Mouse (Mus musculus) liver, embryonic 15.5 days (tissue): ENCODE measurements around the gene Pfkfb2. TPM values are rescaled to one million over a fixed set of nuclear protein-coding genes. Genes with fewer than 3 reads are reported as not detected.

Experiments
- ATAC-seq: fragments of 200-750 bp; cut with Nextera tagmentation; 2 replicates; pipeline ENCODE4 v1.8.0; 2017; ENCODE audit warnings: moderate number of reproducible peaks, mild to moderate bottlenecking, moderate library complexity; ENCODE audit not compliant: insufficient read depth
- H3K27ac ChIP-seq: fragments of 300-500 bp; sonication (generic); replicated peaks from 2 replicates; pipeline ENCODE4 v1.5.1; 2015; ENCODE audit warnings: mild to moderate bottlenecking, inconsistent platforms
- H3K27me3 ChIP-seq: fragments of 300-500 bp; sonication (generic); 2 replicates; pipeline ENCODE4 v1.6.1; 2015; ENCODE audit warnings: mild to moderate bottlenecking, inconsistent platforms
- H3K36me3 ChIP-seq: fragments of 300-500 bp; sonication (generic); replicated peaks from 2 replicates; pipeline ENCODE4 v1.6.1; 2015; ENCODE audit warnings: moderate library complexity, mild to moderate bottlenecking, inconsistent platforms
- H3K4me1 ChIP-seq: fragments of 300-500 bp; sonication (generic); replicated peaks from 2 replicates; pipeline ENCODE4 v1.6.1; 2015; ENCODE audit warnings: inconsistent platforms
- H3K4me2 ChIP-seq: fragments of 300-500 bp; sonication (generic); 2 replicates; pipeline ENCODE4 v1.6.1; 2015; ENCODE audit warnings: moderate library complexity, mild to moderate bottlenecking, inconsistent platforms
- H3K4me3 ChIP-seq: fragments of 300-500 bp; sonication (generic); replicated peaks from 2 replicates; pipeline ENCODE4 v1.5.1; 2015; ENCODE audit warnings: mild to moderate bottlenecking, inconsistent platforms
- H3K9ac ChIP-seq: fragments of 300-500 bp; sonication (generic); 2 replicates; pipeline ENCODE4 v1.6.1; 2015; ENCODE audit warnings: moderate library complexity, mild to moderate bottlenecking, inconsistent platforms
- H3K9me3 ChIP-seq: fragments of 300-500 bp; sonication (generic); replicated peaks from 2 replicates; pipeline ENCODE4 v1.6.1; 2016; ENCODE audit warnings: inconsistent platforms
- WGBS: fragments of 180-500 bp; shearing (Covaris S2); methylation state at CpG from one replicate; pipeline ENCODE4 v1.1.7; 2015; ENCODE audit warnings: mixed read lengths; ENCODE audit not compliant: insufficient replicate concordance; 5-methylcytosine and 5-hydroxymethylcytosine counted together
- polyA plus RNA-seq: library from polyadenylated mRNA; unstranded; fragments of >200 nt; fragmentation: Nextera tagmentation; extraction: Ambion mirVana; gene quantifications from 2 replicates; pipeline ENCODE4 v1.2.1, GENCODE M21; 2015

The Pfkfb2 gene
- polyA plus RNA-seq, 1 experiment from 2014 or later, result 5.2 TPM

DNA sequence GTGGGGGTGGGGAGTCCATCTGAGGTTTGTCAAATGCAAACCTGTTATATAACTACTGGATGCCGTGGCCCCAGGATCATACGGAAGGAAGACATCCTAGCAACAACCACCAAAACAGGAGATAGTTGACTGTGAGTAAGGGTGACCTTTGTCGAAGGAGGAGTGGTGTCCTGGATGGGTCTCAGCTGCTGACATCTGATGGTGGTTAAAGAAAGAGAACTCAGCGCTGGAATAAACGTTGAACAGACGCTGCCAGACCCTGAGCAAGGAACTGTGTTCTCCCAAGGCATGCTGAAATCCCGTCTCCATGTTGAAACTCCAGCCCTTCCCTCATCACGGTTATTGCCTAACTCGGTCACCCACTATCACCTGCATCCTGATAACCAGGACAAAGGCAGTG lies 30.6 kb upstream of the Pfkfb2 start:
- H3K9ac ChIP-seq, result no peak overlapping the region
- ATAC-seq, result no peak
- WGBS, result 59% methylated on average over 9 of the region's 9 CpGs
- H3K27ac ChIP-seq, result no peak overlapping the region
- H3K4me1 ChIP-seq, result peaks cover 16% of the 10 kb centered on the region
- no peaks in the 10 kb centered on the region for H3K9me3 ChIP-seq
- H3K4me3 ChIP-seq, result no peak overlapping the region
- no peaks in the 10 kb centered on the region for H3K27me3 ChIP-seq
- no peak overlapping the region for H3K4me2 ChIP-seq
- no peaks in the 10 kb centered on the region for H3K36me3 ChIP-seq

DNA sequence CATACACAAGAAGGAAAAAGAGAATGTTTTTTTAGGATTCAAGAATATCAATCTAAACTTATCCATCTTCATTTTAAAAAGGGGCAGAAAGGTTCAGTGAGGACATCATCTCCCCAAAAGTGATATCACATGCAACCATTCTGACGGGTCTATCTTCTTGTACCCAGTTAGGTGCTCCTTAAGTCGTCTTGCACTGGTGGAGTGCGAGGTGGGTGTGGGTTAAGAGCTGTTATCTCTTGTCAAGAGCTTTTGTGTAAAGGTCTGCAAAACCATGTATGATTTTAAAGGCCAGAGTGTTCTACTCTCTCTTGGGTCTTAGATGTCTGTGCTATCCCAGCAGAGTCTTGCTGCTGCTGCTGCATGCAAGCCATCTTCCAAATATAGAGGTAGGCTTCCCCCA lies 17.8 kb upstream of the Pfkfb2 start:
- Histone ChIP-seq H3K4me2 (no peak overlapping the region), H3K36me3 (peaks cover 17% of the 10 kb centered on the region), H3K4me1 (peaks cover 59% of the 10 kb centered on the region), H3K9ac (no peak overlapping the region), H3K27me3 (no peaks in the 10 kb centered on the region), H3K4me3 (no peak overlapping the region), H3K9me3 (no peaks in the 10 kb centered on the region), H3K27ac (peak overlapping the region; percentile 53)
- no peak for ATAC-seq
- WGBS, result 21% methylated on average over 3 of the region's 3 CpGs

DNA sequence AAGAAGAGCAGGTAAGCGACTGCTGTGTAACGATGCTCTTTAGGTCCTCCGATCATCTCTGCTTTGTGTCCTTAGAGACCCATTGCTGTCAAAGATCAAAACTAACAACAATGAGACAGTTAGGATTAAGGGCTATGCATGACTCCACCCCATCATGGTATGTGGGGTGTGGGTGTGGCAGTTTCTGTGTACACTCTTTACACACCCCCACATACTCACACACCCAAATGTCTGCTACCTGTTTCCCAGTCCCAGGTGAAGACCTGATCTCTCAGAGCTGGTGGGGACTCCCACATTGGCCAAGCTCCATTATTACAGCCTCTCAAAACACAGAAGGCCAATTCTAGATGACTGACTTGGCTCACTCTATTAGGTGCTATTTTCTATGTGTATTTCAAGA lies 16.5 kb upstream of the Pfkfb2 start:
- H3K4me1 ChIP-seq, result peaks cover 68% of the 10 kb centered on the region
- peak overlapping the region; percentile 99 for H3K27ac ChIP-seq
- ATAC-seq, result no peak
- H3K9me3 ChIP-seq, result no peaks in the 10 kb centered on the region
- WGBS, result 89% methylated on average over 3 of the region's 3 CpGs
- no peak overlapping the region for H3K9ac ChIP-seq
- H3K36me3 ChIP-seq, result peaks cover 17% of the 10 kb centered on the region
- H3K4me3 ChIP-seq, result no peak overlapping the region
- no peaks in the 10 kb centered on the region for H3K27me3 ChIP-seq
- H3K4me2 ChIP-seq, result 0 out of 2 replicates have a peak overlapping the region, but pooled peaks have one; percentile 6

- H3K27me3 ChIP-seq, result no peaks in the 10 kb centered on the region
- no peak overlapping the region for H3K9ac ChIP-seq
- H3K4me2 ChIP-seq, result peak overlapping the region; percentile 43; the same call in 1 of the 2 replicates
- no peak for ATAC-seq
- H3K4me3 ChIP-seq, result no peak overlapping the region
- peaks cover 75% of the 10 kb centered on the region for H3K4me1 ChIP-seq
- peak overlapping the region; percentile 99 for H3K27ac ChIP-seq
- H3K36me3 ChIP-seq, result peaks cover 17% of the 10 kb centered on the region
- H3K9me3 ChIP-seq, result no peaks in the 10 kb centered on the region
- WGBS, result 76% methylated on average over 5 of the region's 5 CpGs
Measured at GRCm38 (mm10) chr1:130744961-130745360, 15.9 kb upstream of the Pfkfb2 start.

DNA sequence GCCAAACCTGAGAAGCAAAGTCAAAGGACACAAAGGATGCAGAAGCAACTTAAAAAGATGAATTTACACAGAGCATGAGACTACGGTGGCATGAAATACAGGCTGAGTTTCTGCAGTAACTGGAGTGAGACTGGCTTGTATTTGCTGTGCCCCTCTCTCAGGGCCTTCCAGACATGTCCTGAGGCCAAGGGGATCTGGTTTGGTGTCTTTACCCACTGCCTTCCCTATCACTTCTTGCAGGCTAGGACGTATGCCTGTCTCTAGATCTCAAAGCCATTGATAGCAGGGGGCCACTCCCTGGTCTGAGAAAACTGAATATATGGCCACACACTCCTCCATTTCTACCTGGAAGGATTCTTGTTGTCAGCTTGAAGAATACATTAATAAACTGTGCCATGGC lies 15.2 kb upstream of the Pfkfb2 start:
- Histone ChIP-seq H3K27ac (peak overlapping the region; percentile 99), H3K27me3 (no peaks in the 10 kb centered on the region), H3K36me3 (peaks cover 17% of the 10 kb centered on the region), H3K4me3 (peak overlapping the region; percentile 6), H3K9ac (peak overlapping the region; percentile 41), H3K4me2 (peak overlapping the region; percentile 43), H3K9me3 (no peaks in the 10 kb centered on the region), H3K4me1 (peaks cover 82% of the 10 kb centered on the region)
- peak; percentile 33 for ATAC-seq
- 27% methylated on average over 2 of the region's 2 CpGs for whole genome bisulfite sequencing

- Histone ChIP-seq H3K27me3 (no peaks in the 10 kb centered on the region), H3K36me3 (peaks cover 17% of the 10 kb centered on the region), H3K9me3 (no peaks in the 10 kb centered on the region), H3K4me2 (peak overlapping the region; percentile 43), H3K4me1 (peaks cover 86% of the 10 kb centered on the region), H3K4me3 (no peak overlapping the region), H3K9ac (peak overlapping the region; percentile 41), H3K27ac (peak overlapping the region; percentile 99)
- no peak for ATAC-seq
- WGBS, result 38% methylated on average over 1 of the region's 1 CpGs
Measured at GRCm38 (mm10) chr1:130743775-130744174, 14.7 kb upstream of the Pfkfb2 start.

- no peak for ATAC-seq
- peak overlapping the region; percentile 58 for H3K9ac ChIP-seq
- 72% methylated on average over 7 of the region's 7 CpGs for WGBS
- H3K4me3 ChIP-seq, result no peak overlapping the region
- H3K27me3 ChIP-seq, result no peaks in the 10 kb centered on the region
- peak overlapping the region; percentile 99 for H3K27ac ChIP-seq
- H3K36me3 ChIP-seq, result peaks cover 30% of the 10 kb centered on the region
- H3K4me1 ChIP-seq, result peaks cover 97% of the 10 kb centered on the region
- H3K9me3 ChIP-seq, result no peaks in the 10 kb centered on the region
- H3K4me2 ChIP-seq, result peak overlapping the region; percentile 79
Measured at GRCm38 (mm10) chr1:130742201-130742600, 13.1 kb upstream of the Pfkfb2 start.

DNA sequence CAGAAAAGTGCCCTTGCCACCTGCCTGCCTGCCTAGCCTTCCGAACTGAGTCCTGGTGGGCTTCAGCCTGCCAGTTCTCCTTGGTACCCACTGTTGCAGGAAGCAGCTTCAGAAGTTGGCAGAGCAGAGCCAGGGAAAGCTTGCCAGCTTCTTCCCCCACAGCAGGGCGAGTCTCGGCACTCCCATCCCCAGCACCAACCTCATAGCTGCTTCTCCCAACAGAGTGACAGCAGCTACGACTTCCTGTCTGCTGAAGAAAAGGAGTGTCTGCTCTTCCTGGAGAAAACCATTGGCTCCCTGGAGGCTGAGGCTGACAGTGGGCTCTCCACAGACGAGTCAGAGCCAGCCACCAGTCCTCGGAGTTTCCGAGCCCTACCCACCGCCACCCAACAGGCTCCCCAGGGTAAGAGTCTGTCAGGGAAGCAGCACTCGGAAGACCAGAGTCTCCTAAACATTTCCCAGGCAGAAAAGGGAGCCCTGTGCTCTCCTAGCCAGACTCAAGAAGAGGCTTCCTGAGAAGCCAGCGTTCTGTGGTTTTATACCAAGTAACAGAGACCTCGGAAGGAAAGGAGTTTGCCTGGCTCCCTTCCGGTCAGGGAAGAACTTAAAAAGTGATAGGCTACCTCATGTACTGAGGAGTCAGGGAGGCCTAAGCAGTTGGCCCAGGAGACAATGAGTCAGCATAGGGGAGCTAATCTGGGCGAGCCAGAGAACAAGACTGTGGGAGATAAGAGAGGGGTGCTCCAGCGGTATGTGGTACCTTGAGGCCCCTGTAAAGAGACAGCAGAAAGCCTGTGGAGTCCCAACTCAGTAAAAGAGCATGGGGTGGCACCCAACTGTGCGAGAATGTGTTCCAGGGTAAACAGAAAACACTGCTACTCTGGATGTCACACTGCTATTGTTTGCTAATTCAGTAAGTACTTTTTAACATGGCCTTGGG lies 12.0 kb upstream of the Pfkfb2 start:
- peak overlapping the region; percentile 99 for H3K27ac ChIP-seq
- H3K4me3 ChIP-seq, result peak overlapping the region; percentile 60
- H3K4me2 ChIP-seq, result peak overlapping the region; percentile 79
- peak; percentile 98 for ATAC-seq
- H3K27me3 ChIP-seq, result no peaks in the 10 kb centered on the region
- peaks cover 96% of the 10 kb centered on the region for H3K4me1 ChIP-seq
- no peaks in the 10 kb centered on the region for H3K9me3 ChIP-seq
- 13% methylated on average over 15 of the region's 15 CpGs for WGBS
- peaks cover 33% of the 10 kb centered on the region for H3K36me3 ChIP-seq
- peak overlapping the region; percentile 79 for H3K9ac ChIP-seq

GRCm38 (mm10) chr1:130740227-130740648 lies 11.2 kb upstream of the Pfkfb2 start:
- Histone ChIP-seq H3K27ac (peak overlapping the region; percentile 99), H3K4me3 (peak overlapping the region; percentile 60)
- no peak for ATAC-seq

DNA sequence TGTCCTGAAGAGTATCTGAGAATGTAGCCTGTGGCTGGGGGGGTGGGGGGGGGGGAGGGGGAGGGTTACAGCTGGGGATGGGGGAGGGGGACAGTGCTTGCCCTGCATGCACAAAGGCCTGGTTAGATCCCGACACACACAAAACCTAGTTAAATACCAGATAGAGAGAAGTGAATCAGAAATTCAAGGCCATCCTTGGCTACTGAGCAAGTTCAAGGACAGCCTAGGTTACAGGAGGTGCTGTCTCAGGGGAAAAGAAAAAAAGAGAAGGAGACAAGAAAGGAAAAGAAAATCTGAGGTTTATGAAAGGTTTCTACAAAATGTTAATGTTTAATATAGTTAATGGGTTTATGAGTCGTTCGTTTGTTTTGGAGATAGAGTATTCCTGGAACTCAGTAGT lies 10.6 kb upstream of the Pfkfb2 start:
- H3K9me3 ChIP-seq, result no peaks in the 10 kb centered on the region
- H3K36me3 ChIP-seq, result peaks cover 33% of the 10 kb centered on the region
- H3K9ac ChIP-seq, result peak overlapping the region; percentile 79; the same call in 1 of the 2 replicates
- H3K4me2 ChIP-seq, result peak overlapping the region; percentile 79
- H3K4me1 ChIP-seq, result peaks cover 96% of the 10 kb centered on the region
- ATAC-seq, result no peak
- peak overlapping the region; percentile 60 for H3K4me3 ChIP-seq
- H3K27me3 ChIP-seq, result no peaks in the 10 kb centered on the region
- 27% methylated on average over 3 of the region's 3 CpGs for WGBS
- H3K27ac ChIP-seq, result peak overlapping the region; percentile 99

More at GRCm38 (mm10) chr1:130740227-130740648, 11.2 kb upstream of the Pfkfb2 start:
- Histone ChIP-seq H3K9me3 (no peaks in the 10 kb centered on the region), H3K9ac (peak overlapping the region; percentile 79), H3K4me2 (peak overlapping the region; percentile 79), H3K36me3 (peaks cover 33% of the 10 kb centered on the region), H3K4me1 (peaks cover 96% of the 10 kb centered on the region), H3K27me3 (no peaks in the 10 kb centered on the region)
- WGBS, result 31% methylated on average over 4 of the region's 4 CpGs

GRCm38 (mm10) chr1:130738551-130739106 lies 9.6 kb upstream of the Pfkfb2 start:
- Histone ChIP-seq H3K9me3 (no peaks in the 10 kb centered on the region), H3K27me3 (no peaks in the 10 kb centered on the region), H3K9ac (peak overlapping the region; percentile 19; the same call in 1 of the 2 replicates), H3K4me3 (peak overlapping the region; percentile 60), H3K4me1 (peaks cover 96% of the 10 kb centered on the region), H3K4me2 (peak overlapping the region; percentile 79), H3K27ac (peak overlapping the region; percentile 99), H3K36me3 (peaks cover 31% of the 10 kb centered on the region)
- WGBS, result 61% methylated on average over 3 of the region's 3 CpGs
- ATAC-seq, result no peak
